Comparison of ENCODE assay signal across 7 mouse cellular contexts in the genomic region with DNA sequence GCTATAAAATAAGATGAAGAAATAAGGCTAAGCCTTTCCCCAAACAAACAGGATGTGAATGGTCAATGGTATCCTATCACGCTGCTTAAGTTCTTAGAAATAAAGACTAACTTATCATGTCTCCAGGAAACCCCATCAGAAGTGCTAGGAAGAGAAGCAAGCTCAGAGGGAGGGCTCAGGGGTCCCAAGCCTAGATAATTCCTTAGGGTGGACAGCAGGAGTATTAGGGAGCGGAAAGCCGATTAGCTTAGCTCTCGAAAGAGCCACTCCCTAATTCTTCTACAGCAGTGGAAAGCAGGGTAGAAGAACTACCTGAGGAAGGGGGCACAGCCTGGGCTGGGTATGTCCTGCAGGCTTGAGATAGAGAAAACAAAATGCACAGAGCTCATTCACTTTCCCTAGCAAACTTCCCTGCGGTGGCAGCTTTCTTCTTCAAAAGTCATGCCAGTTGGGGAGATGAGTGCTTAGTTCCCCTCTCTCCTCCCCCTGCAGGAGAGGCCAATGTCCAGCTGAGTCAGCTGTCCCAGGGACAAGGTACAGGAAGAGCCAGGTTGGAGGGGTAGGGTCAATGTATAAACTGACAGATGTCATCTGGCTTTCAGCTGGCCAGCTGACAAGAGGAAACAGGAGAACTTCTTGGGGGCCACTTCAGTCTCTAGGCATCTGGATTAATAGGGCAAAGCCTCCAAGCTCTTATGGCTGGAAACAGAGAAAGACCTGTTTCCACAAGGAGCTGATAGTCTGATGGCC. TPM values are rescaled to one million over a fixed set of nuclear protein-coding genes. Genes with fewer than 3 reads are reported as not detected.
DNase-seq lines count a peak whose midpoint lies in the region; ATAC-seq and TF ChIP-seq lines count a peak whose summit lies in the region.

No protein-coding gene starts in this region.

- peak overlapping the region; percentile 95 for H3K4me2 ChIP-seq in hindbrain, embryonic 12.5 days (replicated peaks)
- peak overlapping the region; percentile 93; the same call in 1 of the 2 replicates for H3K4me2 ChIP-seq in limb, embryonic 14.5 days (replicated peaks; ENCODE audit: low read depth, low read length, severe bottlenecking)
- peak overlapping the region; percentile 87 for H3K4me2 ChIP-seq in stomach, embryonic 16.5 days (ENCODE audit: low read depth, low read length)

- no peak overlapping the region for H3K27ac ChIP-seq in hindbrain, embryonic 12.5 days
- no peak overlapping the region for H3K27ac ChIP-seq in limb, embryonic 14.5 days (replicated peaks; ENCODE audit: low read depth, low read length)
- H3K27ac ChIP-seq in stomach, embryonic 16.5 days (ENCODE audit: low read length), result peak overlapping the region; percentile 75

- no peaks in the 10 kb centered on the region for H3K27me3 ChIP-seq in megakaryocyte, embryonic 14.5 days (replicated peaks)
- no peaks in the 10 kb centered on the region for H3K27me3 ChIP-seq in hindbrain, embryonic 12.5 days
- no peaks in the 10 kb centered on the region for H3K27me3 ChIP-seq in limb, embryonic 14.5 days (ENCODE audit: control insufficient read depth, insufficient read depth, low read length)
- H3K27me3 ChIP-seq in stomach, embryonic 16.5 days (ENCODE audit: control insufficient read depth, insufficient read depth, low read length), result no peaks in the 10 kb centered on the region

- no peak for DNase-seq in limb, embryonic 14.5 days (ENCODE audit: low spot score)
- no peak for DNase-seq in c-Kit-positive CD71-positive TER-119-positive erythroid progenitor cells, embryonic 14.5 days (ENCODE audit: low spot score)
- no peak for DNase-seq in spleen, adult 18-20 months

- H3K4me3 ChIP-seq in megakaryocyte, embryonic 14.5 days (replicated peaks), result peak overlapping the region; percentile 97
- H3K4me3 ChIP-seq in hindbrain, embryonic 12.5 days, result peak overlapping the region; percentile 97
- H3K4me3 ChIP-seq in limb, embryonic 14.5 days (replicated peaks; ENCODE audit: low read length), result peak overlapping the region; percentile 89; the same call in 1 of the 2 replicates
- H3K4me3 ChIP-seq in stomach, embryonic 16.5 days (replicated peaks; ENCODE audit: low read length), result peak overlapping the region; percentile 91

- peak overlapping the region; percentile 96 for H3K9ac ChIP-seq in hindbrain, embryonic 12.5 days
- H3K9ac ChIP-seq in limb, embryonic 14.5 days (ENCODE audit: low read depth, low read length, severe bottlenecking), result no peak overlapping the region
- peak overlapping the region; percentile 93 for H3K9ac ChIP-seq in stomach, embryonic 16.5 days (ENCODE audit: low read length)

- peaks cover 55% of the 10 kb centered on the region for H3K4me1 ChIP-seq in megakaryocyte, embryonic 14.5 days
- peaks cover 31% of the 10 kb centered on the region for H3K4me1 ChIP-seq in hindbrain, embryonic 12.5 days
- peaks cover 16% of the 10 kb centered on the region for H3K4me1 ChIP-seq in limb, embryonic 14.5 days (ENCODE audit: control insufficient read depth, insufficient read depth, low read length)
- H3K4me1 ChIP-seq in stomach, embryonic 16.5 days (ENCODE audit: control insufficient read depth, insufficient read depth, low read length), result peaks cover 18% of the 10 kb centered on the region

- WGBS in hindbrain, embryonic 12.5 days, result 66% methylated on average over 5 of the region's 5 CpGs
- WGBS in limb, embryonic 14.5 days, result 69% methylated on average over 5 of the region's 5 CpGs
- WGBS in stomach, embryonic 16.5 days, result 59% methylated on average over 5 of the region's 5 CpGs

- H3K36me3 ChIP-seq in megakaryocyte, embryonic 14.5 days (replicated peaks; ENCODE audit: low read length), result peaks cover 45% of the 10 kb centered on the region
- H3K36me3 ChIP-seq in hindbrain, embryonic 12.5 days, result peaks cover 38% of the 10 kb centered on the region
- H3K36me3 ChIP-seq in limb, embryonic 14.5 days (ENCODE audit: control insufficient read depth, insufficient read depth, low read length), result peaks cover 34% of the 10 kb centered on the region
- H3K36me3 ChIP-seq in stomach, embryonic 16.5 days (ENCODE audit: control insufficient read depth, insufficient read depth, low read length), result peaks cover 11% of the 10 kb centered on the region

- ATAC-seq in megakaryocyte, adult 5-6 weeks (ENCODE audit: poor library complexity, severe bottlenecking), result no peak
- no peak for ATAC-seq in hindbrain, embryonic 12.5 days (ENCODE audit: low FRiP score)
- no peak for ATAC-seq in limb, embryonic 14.5 days (ENCODE audit: low FRiP score, low read depth)
- ATAC-seq in stomach, embryonic 16.5 days (ENCODE audit: insufficient read depth, low FRiP score), result no peak

- TF ChIP-seq POLR2A in limb, embryonic 14.5 days (IDR thresholded peaks at IDR 0.05; ENCODE audit: borderline replicate concordance, extremely low read depth, insufficient read depth, insufficient read length), result no peak

- no peaks in the 10 kb centered on the region for H3K9me3 ChIP-seq in megakaryocyte, embryonic 14.5 days
- no peaks in the 10 kb centered on the region for H3K9me3 ChIP-seq in hindbrain, embryonic 12.5 days (replicated peaks)
- H3K9me3 ChIP-seq in limb, embryonic 14.5 days (ENCODE audit: control insufficient read depth, low read length), result no peaks in the 10 kb centered on the region
- H3K9me3 ChIP-seq in stomach, embryonic 16.5 days (replicated peaks; ENCODE audit: control insufficient read depth, low read length), result no peaks in the 10 kb centered on the region

RNA-seq across cellular contexts. Expression of a gene that starts 1.8 kb away (rescaled TPM):
- polyA plus RNA-seq in megakaryocyte, embryonic 14.5 days (2012; ENCODE audit: insufficient read depth, low replicate concordance), result 44.6 and 94.5 TPM in 2 replicates
- total RNA-seq in megakaryocyte, adult 5-6 weeks (2015), result 12.0 and 16.4 TPM in 2 replicates
- 11.0 and 13.4 TPM in 2 replicates for total RNA-seq in megakaryocyte, adult 5-6 weeks (2017)
- polyA plus RNA-seq in hindbrain, embryonic 12.5 days (2016; fragmentation: Nextera tagmentation; extraction: Ambion mirVana), result 20.2 and 22.2 TPM in 2 replicates
- polyA plus RNA-seq in limb, embryonic 14.5 days (2012; rRNA removed), result 19.6 and 23.1 TPM in 2 replicates
- polyA plus RNA-seq in limb, embryonic 14.5 days (2014; fragmentation: Nextera tagmentation; extraction: Ambion mirVana), result 7.5 and 8.0 TPM in 2 replicates
- polyA plus RNA-seq in stomach, embryonic 16.5 days (2015; fragmentation: Nextera tagmentation; extraction: Ambion mirVana), result 6.7 and 8.0 TPM in 2 replicates

RNA-seq across cellular contexts. Expression of a gene that starts 7.6 kb away (rescaled TPM):
- 7.1 and 9.5 TPM in 2 replicates for polyA plus RNA-seq in megakaryocyte, embryonic 14.5 days (2012; ENCODE audit: insufficient read depth, low replicate concordance)
- total RNA-seq in megakaryocyte, adult 5-6 weeks (2015), result 37.7 and 39.4 TPM in 2 replicates
- 15.2 and 17.4 TPM in 2 replicates for total RNA-seq in megakaryocyte, adult 5-6 weeks (2017)
- 37.3 and 41.3 TPM in 2 replicates for polyA plus RNA-seq in hindbrain, embryonic 12.5 days (2016; fragmentation: Nextera tagmentation; extraction: Ambion mirVana)
- polyA plus RNA-seq in limb, embryonic 14.5 days (2012; rRNA removed), result 47.9 and 71.0 TPM in 2 replicates
- 39.4 and 39.5 TPM in 2 replicates for polyA plus RNA-seq in limb, embryonic 14.5 days (2014; fragmentation: Nextera tagmentation; extraction: Ambion mirVana)
- 32.0 and 40.6 TPM in 2 replicates for polyA plus RNA-seq in stomach, embryonic 16.5 days (2015; fragmentation: Nextera tagmentation; extraction: Ambion mirVana)

RNA-seq across cellular contexts. Expression of a gene that starts 12.8 kb away (rescaled TPM):
- polyA plus RNA-seq in megakaryocyte, embryonic 14.5 days (2012; ENCODE audit: insufficient read depth, low replicate concordance), result 1.3 and 4.9 TPM in 2 replicates
- 12.3 and 18.4 TPM in 2 replicates for total RNA-seq in megakaryocyte, adult 5-6 weeks (2015)
- total RNA-seq in megakaryocyte, adult 5-6 weeks (2017), result 13.1 and 15.3 TPM in 2 replicates
- 28.9 and 32.5 TPM in 2 replicates for polyA plus RNA-seq in hindbrain, embryonic 12.5 days (2016; fragmentation: Nextera tagmentation; extraction: Ambion mirVana)
- 39.4 and 46.7 TPM in 2 replicates for polyA plus RNA-seq in limb, embryonic 14.5 days (2012; rRNA removed)
- polyA plus RNA-seq in limb, embryonic 14.5 days (2014; fragmentation: Nextera tagmentation; extraction: Ambion mirVana), result 18.0 and 22.0 TPM in 2 replicates
- 21.2 and 23.6 TPM in 2 replicates for polyA plus RNA-seq in stomach, embryonic 16.5 days (2015; fragmentation: Nextera tagmentation; extraction: Ambion mirVana)

RNA-seq across cellular contexts. Expression of a gene that starts 16.2 kb away (rescaled TPM):
- polyA plus RNA-seq in megakaryocyte, embryonic 14.5 days (2012; ENCODE audit: insufficient read depth, low replicate concordance), result 416 and 1,650 TPM in 2 replicates
- 136 and 144 TPM in 2 replicates for total RNA-seq in megakaryocyte, adult 5-6 weeks (2015)
- 239 and 262 TPM in 2 replicates for total RNA-seq in megakaryocyte, adult 5-6 weeks (2017)
- polyA plus RNA-seq in hindbrain, embryonic 12.5 days (2016; fragmentation: Nextera tagmentation; extraction: Ambion mirVana), result 273 and 290 TPM in 2 replicates
- 311 and 451 TPM in 2 replicates for polyA plus RNA-seq in limb, embryonic 14.5 days (2012; rRNA removed)
- polyA plus RNA-seq in limb, embryonic 14.5 days (2014; fragmentation: Nextera tagmentation; extraction: Ambion mirVana), result 256 and 275 TPM in 2 replicates
- polyA plus RNA-seq in stomach, embryonic 16.5 days (2015; fragmentation: Nextera tagmentation; extraction: Ambion mirVana), result 203 and 218 TPM in 2 replicates

RNA-seq across cellular contexts. Expression of a gene that starts 25.8 kb away (rescaled TPM):
- 51.1 and 76.9 TPM in 2 replicates for polyA plus RNA-seq in megakaryocyte, embryonic 14.5 days (2012; ENCODE audit: insufficient read depth, low replicate concordance)
- 63.1 and 83.4 TPM in 2 replicates for total RNA-seq in megakaryocyte, adult 5-6 weeks (2015)
- total RNA-seq in megakaryocyte, adult 5-6 weeks (2017), result 31.2 and 41.1 TPM in 2 replicates
- polyA plus RNA-seq in hindbrain, embryonic 12.5 days (2016; fragmentation: Nextera tagmentation; extraction: Ambion mirVana), result 99.4 and 103 TPM in 2 replicates
- polyA plus RNA-seq in limb, embryonic 14.5 days (2012; rRNA removed), result 60.1 and 61.3 TPM in 2 replicates
- 97.1 and 102 TPM in 2 replicates for polyA plus RNA-seq in limb, embryonic 14.5 days (2014; fragmentation: Nextera tagmentation; extraction: Ambion mirVana)
- polyA plus RNA-seq in stomach, embryonic 16.5 days (2015; fragmentation: Nextera tagmentation; extraction: Ambion mirVana), result 162 and 170 TPM in 2 replicates
